Mouse (Mus musculus) kidney, postnatal 0 days (tissue): ENCODE results near the gene Dnttip1. TPM values are rescaled to one million over a fixed set of nuclear protein-coding genes. Genes with fewer than 3 reads are reported as not detected.

Source experiments
- ATAC-seq: fragments of 200-750 bp; cut with Nextera tagmentation; replicated peaks from 2 replicates; pipeline ENCODE4 v1.8.0; 2017; ENCODE audit warnings: low read depth, moderate number of reproducible peaks, moderate TSS enrichment, moderate library complexity; ENCODE audit not compliant: low FRiP score
- DNase-seq: peaks from one replicate; pipeline ENCODE4 v3.0.0-alpha.2; 2016; ENCODE audit warnings: low spot score
- H3K27ac ChIP-seq: fragments of 300-500 bp; sonication (generic); 2 replicates; pipeline ENCODE4 v1.5.1; 2014; ENCODE audit warnings: mild to moderate bottlenecking
- H3K27me3 ChIP-seq: fragments of 300-500 bp; sonication (generic); 2 replicates; pipeline ENCODE4 v1.6.1; 2014; ENCODE audit warnings: low read length, mixed read lengths; ENCODE audit not compliant: insufficient read depth
- H3K36me3 ChIP-seq: fragments of 300-500 bp; sonication (generic); 2 replicates; pipeline ENCODE4 v1.6.1; 2014; ENCODE audit warnings: low read length, mixed read lengths; ENCODE audit not compliant: insufficient read depth
- H3K4me1 ChIP-seq: fragments of 300-500 bp; sonication (generic); replicated peaks from 2 replicates; pipeline ENCODE4 v1.6.1; 2014; ENCODE audit warnings: antibody characterized with exemption, low read length, mixed read lengths; ENCODE audit not compliant: insufficient read depth
- H3K4me2 ChIP-seq: fragments of 300-500 bp; sonication (generic); 2 replicates; pipeline ENCODE4 v1.6.1; 2014; ENCODE audit warnings: mild to moderate bottlenecking, low read length, moderate library complexity, mixed read lengths
- H3K4me3 ChIP-seq: fragments of 300-500 bp; sonication (generic); replicated peaks from 2 replicates; pipeline ENCODE4 v1.5.1; 2014; ENCODE audit warnings: low read depth, low read length
- H3K9ac ChIP-seq: fragments of 300-500 bp; sonication (generic); 2 replicates; pipeline ENCODE4 v1.6.1; 2014; ENCODE audit warnings: low read depth, low read length
- H3K9me3 ChIP-seq: fragments of 300-500 bp; sonication (generic); replicated peaks from 2 replicates; pipeline ENCODE4 v1.6.1; 2016; ENCODE audit warnings: low read length, inconsistent platforms, mixed read lengths
- CTCF ChIP-seq: IDR thresholded peaks from 2 replicates; pipeline ENCODE4 v1.5.1; 2016; ENCODE audit warnings: antibody characterized with exemption, low read depth, mild to moderate bottlenecking, moderate library complexity
- WGBS: fragments of 180-500 bp; shearing (Covaris S2); extraction: QIAGEN DNeasy Blood & Tissue Kit; methylation state at CpG from one replicate; pipeline ENCODE4 v1.1.7; 2014; 5-methylcytosine and 5-hydroxymethylcytosine counted together
- polyA plus RNA-seq: library from polyadenylated mRNA; unstranded; fragments of >200 nt; fragmentation: Nextera tagmentation; extraction: Ambion mirVana; gene quantifications from 2 replicates; pipeline ENCODE4 v1.2.1, GENCODE M21; 2015

The Dnttip1 gene
- polyA plus RNA-seq, 1 experiment from 2014 or later = 58.5 TPM

DNA sequence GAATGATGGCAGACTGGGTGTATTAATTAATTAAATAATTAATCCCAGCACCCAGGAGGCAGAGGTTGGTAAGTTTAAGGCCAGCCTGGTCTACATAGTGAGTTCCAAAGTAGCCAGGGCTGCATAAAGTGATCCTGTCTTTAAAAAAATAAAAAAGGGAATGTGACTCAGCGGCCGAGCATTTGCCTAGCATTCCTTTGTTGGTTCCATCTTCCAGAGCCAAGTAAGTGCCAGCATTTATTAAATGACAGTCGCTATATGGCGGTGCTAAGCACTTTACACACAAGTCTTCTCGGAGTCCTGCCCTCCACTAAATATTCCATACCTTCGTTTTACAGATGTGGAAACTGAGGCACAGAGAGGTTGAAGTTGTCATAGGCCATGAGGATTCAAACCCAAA lies 30.3 kb downstream of the Dnttip1 start:
- H3K4me1 ChIP-seq = 0 out of 2 replicates have a peak, but pooled peaks cover 2% of the 10 kb centered on the region
- no peak overlapping the region for H3K4me2 ChIP-seq
- no peak overlapping the region for H3K9ac ChIP-seq
- H3K9me3 ChIP-seq = no peaks in the 10 kb centered on the region
- no peak for TF ChIP-seq CTCF
- no peak for ATAC-seq
- H3K36me3 ChIP-seq = no peaks in the 10 kb centered on the region
- H3K4me3 ChIP-seq = no peak overlapping the region
- no peaks in the 10 kb centered on the region for H3K27me3 ChIP-seq
- 84% methylated on average over 6 of the region's 6 CpGs for WGBS
- no peak for DNase-seq
- no peak overlapping the region for H3K27ac ChIP-seq

DNA sequence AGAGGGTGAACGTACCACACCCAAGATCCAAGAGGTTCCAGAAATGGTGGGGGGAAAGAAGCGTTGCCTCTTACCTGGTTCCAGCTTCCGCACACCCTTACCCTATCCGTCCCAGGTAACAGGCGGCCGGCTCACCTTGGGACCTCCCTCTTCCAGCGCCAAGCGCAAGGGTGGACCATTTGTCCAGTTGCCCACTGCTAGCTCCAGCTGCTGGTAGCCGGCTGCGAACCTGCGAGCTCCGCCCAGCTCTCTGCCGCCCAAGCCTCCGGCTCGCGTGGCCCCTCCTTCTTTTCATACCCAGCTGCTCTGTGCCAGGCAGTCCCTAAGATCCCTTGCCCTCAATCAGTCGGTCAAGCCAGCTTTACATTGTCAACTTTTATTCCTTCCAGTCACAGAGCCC lies 31.0 kb downstream of the Dnttip1 start:
- no peaks in the 10 kb centered on the region for H3K36me3 ChIP-seq
- no peak for TF ChIP-seq CTCF
- ATAC-seq = no peak
- no peak for DNase-seq
- H3K27ac ChIP-seq = no peak overlapping the region
- H3K4me1 ChIP-seq = no peaks in the 10 kb centered on the region
- WGBS = 70% methylated on average over 17 of the region's 17 CpGs
- no peaks in the 10 kb centered on the region for H3K9me3 ChIP-seq
- no peaks in the 10 kb centered on the region for H3K27me3 ChIP-seq
- no peak overlapping the region for H3K9ac ChIP-seq
- H3K4me2 ChIP-seq = no peak overlapping the region
- H3K4me3 ChIP-seq = no peak overlapping the region

DNA sequence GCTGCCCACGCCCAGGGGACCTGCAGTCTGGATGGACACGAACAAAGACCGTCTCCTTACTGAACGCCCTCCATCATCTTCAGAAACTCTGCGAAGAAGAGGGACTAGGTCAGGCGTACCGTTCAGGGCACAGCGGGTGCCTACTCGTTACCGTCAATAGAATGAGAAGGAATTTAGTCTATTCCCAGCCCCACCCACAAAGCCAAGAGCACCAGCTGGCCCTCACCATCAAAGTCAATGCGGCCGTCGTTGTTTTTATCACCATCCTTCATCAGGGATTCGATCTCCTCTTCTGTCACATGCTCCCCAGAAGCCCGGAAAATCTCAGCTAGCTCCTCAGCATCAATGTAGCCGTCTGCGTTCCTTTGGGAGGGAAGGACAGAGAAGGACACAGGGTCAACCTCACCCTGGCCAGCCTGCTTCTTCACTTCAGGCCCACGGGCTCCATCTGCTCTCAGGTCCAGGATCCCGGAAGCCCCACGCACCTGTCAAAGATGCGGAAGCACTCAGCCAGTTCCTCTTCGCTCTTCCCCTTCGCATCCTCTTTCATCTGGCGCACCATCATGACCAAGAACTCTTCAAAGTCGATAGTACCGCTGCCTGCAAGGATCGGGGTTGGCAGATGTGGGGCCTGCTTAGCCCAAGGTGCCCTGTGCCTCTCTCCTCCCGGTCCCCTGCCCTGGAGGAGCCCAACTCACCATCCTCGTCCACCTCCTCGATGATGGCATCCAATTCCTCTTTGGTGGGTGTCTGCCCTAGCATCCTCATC lies 31.6 kb downstream of the Dnttip1 start:
- ATAC-seq (no peak), DNase-seq (no peak)
- Histone ChIP-seq H3K4me1 (no peaks in the 10 kb centered on the region), H3K27me3 (no peaks in the 10 kb centered on the region), H3K9me3 (no peaks in the 10 kb centered on the region), H3K4me3 (no peak overlapping the region), H3K27ac (no peak overlapping the region), H3K36me3 (no peaks in the 10 kb centered on the region), H3K9ac (no peak overlapping the region), H3K4me2 (no peak overlapping the region)
- no peak for TF ChIP-seq CTCF
- 80% methylated on average over 30 of the region's 30 CpGs for WGBS

DNA sequence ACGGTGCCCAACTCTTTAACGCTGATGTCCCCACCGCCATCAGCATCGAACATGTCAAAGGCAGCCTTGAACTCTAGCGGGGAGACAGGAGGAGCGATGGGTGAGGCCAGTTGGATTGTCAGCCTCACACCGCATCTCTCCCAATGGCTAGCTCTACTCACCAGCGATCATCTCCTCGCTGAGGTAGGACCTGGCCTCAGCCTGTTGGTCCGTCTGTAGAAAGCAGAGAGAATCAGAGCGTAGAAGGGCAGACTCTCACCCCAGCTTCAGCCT lies 32.2 kb downstream of the Dnttip1 start:
- no peaks in the 10 kb centered on the region for H3K9me3 ChIP-seq
- WGBS = 91% methylated on average over 11 of the region's 11 CpGs
- ATAC-seq = no peak

DNA sequence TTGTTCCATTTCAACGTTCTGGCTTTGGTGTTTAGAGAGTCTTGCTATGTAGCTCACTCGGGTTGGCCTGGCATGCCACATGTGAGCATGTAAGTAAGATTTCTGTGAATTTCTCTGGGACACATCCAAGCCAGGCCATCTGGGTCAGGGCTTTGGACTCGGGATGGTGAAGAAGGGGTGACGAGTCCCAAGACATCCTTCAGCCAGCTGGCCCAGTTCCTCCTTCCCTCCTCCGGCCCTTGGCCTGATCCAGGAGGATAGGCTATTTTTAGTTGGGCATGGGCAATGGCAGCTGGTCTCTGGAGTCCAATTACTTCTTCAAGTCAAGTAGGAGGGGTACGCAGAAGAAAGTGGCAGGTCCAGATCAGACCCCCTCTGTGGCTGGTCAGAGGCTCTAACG lies 33.0 kb downstream of the Dnttip1 start:
- Histone ChIP-seq H3K9ac (no peak overlapping the region), H3K4me3 (no peak overlapping the region), H3K9me3 (no peaks in the 10 kb centered on the region), H3K4me2 (no peak overlapping the region), H3K27me3 (no peaks in the 10 kb centered on the region), H3K36me3 (no peaks in the 10 kb centered on the region), H3K27ac (no peak overlapping the region), H3K4me1 (no peaks in the 10 kb centered on the region)
- no peak for TF ChIP-seq CTCF
- ATAC-seq = no peak
- 67% methylated on average over 7 of the region's 7 CpGs for WGBS
- DNase-seq = no peak

More for the DNA sequence above, 32.2 kb downstream of the Dnttip1 start:
- H3K9ac ChIP-seq = no peak overlapping the region
- no peak for DNase-seq
- H3K4me3 ChIP-seq = no peak overlapping the region
- no peaks in the 10 kb centered on the region for H3K36me3 ChIP-seq
- no peak overlapping the region for H3K4me2 ChIP-seq
- H3K27ac ChIP-seq = no peak overlapping the region
- no peaks in the 10 kb centered on the region for H3K27me3 ChIP-seq
- no peaks in the 10 kb centered on the region for H3K4me1 ChIP-seq
- no peak for TF ChIP-seq CTCF

DNA sequence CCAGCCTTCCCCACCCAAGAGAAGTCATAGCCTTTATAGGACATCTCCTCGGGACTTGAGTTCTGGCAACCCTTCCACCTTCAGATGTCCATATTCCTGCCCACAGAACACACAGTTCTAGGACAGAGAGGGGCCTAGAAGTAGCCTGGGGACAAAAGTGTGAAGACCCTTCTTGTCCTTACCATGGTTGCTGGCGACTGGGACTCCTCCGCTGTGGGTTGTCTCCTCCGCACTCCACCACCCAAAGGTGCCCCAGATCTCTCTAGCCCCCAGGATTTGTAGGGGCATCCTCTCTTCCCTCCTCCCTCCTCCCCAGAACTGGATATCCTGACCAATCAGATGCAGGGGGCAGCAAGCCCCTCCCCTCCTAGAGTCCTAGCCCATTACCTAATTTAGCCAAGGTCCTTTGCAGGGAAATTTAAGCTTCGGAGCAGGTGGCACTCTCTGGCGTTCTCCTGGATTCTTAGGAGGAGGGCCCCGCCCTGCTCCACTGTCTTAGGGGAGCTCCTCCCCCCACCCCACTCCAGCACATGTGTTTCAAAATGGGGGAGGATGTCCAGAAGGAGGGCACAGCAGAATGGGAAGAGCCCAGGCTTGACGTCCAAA lies 33.8 kb downstream of the Dnttip1 start, which contains the start of gene Tnnc2:
Gene Tnnc2, minus strand, starts transcription at position 487 of the 606 bp plus-strand sequence.
- DNase-seq = no peak
- no peak for TF ChIP-seq CTCF
- Histone ChIP-seq H3K27ac (no peak within 1 kb of the TSS), H3K4me3 (no peak within 1 kb of the TSS), H3K4me1 (no peaks in the 10 kb centered on the region), H3K4me2 (no peak within 1 kb of the TSS), H3K9ac (no peak within 1 kb of the TSS), H3K27me3 (no peaks in the 10 kb centered on the region), H3K9me3 (no peaks in the 10 kb centered on the region), H3K36me3 (no peaks in the 10 kb centered on the region)
- ATAC-seq = no peak; the same call in 1 of the 2 replicates
- WGBS = 63% methylated on average over 8 of the region's 8 CpGs
